Mouse (Mus musculus) left cerebral cortex, adult 18-20 months (tissue): Measurements from ENCODE around the gene Tceal9. TPM values are rescaled to one million over a fixed set of nuclear protein-coding genes. Genes with fewer than 3 reads are reported as not detected.

Source experiments
- DNase-seq, 2 experiments: peaks; one replicate each; pipeline ENCODE4 v3.0.0; 2021 to 2022; ENCODE audit warnings: low spot score in 2 of 2, mixed read lengths in 1 of 2
- total RNA-seq, 2 experiments: library from RNA; stranded (reverse); gene quantifications; 2 replicates each; pipeline ENCODE4 v1.2.3; 2021

Gene Tceal9
- total RNA-seq, 2 experiments from 2014 or later = 125 to 131 TPM

GRCm38 (mm10) chrX:136269743-136270392, 25.0 kb downstream of the Tceal9 start, which contains the start of gene Bex3:
Gene Bex3, plus strand, starts transcription at chrX:136270253.
- peak; percentile 10 to 51 for DNase-seq

- DNase-seq = peak in 1 of 2 experiments; percentile 13
These were observed 25.7 kb downstream of the Tceal9 start for GRCm38 (mm10) chrX:136270393-136271111.

- DNase-seq = no peak
These were observed 29.7 kb downstream of the Tceal9 start for GRCm38 (mm10) chrX:136274542-136274941.

GRCm38 (mm10) chrX:136275386-136275785, 30.5 kb downstream of the Tceal9 start:
- no peak for DNase-seq

- DNase-seq = no peak
These were observed 32.7 kb downstream of the Tceal9 start for GRCm38 (mm10) chrX:136277577-136277976.

GRCm38 (mm10) chrX:136278401-136278800, 33.5 kb downstream of the Tceal9 start:
- DNase-seq = no peak

GRCm38 (mm10) chrX:136279410-136279809, 34.5 kb downstream of the Tceal9 start:
- peak in 1 of 2 experiments; percentile 17 for DNase-seq

GRCm38 (mm10) chrX:136290817-136291281, 46.0 kb downstream of the Tceal9 start:
- peak; percentile 46 to 56 for DNase-seq

Other genes starting within 250 kb of the Tceal9 start
- gene Arxes1, start 211.7 kb upstream of the Tceal9 start, total RNA-seq = 10 to 100 TPM; 29.7 to 34.2 TPM
- 100 to 1,000 TPM; 353 to 359 TPM for gene Bex2, start 176.8 kb upstream of the Tceal9 start, total RNA-seq
- not detected for gene Nxf3, start 159.8 kb upstream of the Tceal9 start, total RNA-seq
- gene Bex4, start 106.1 kb upstream of the Tceal9 start, total RNA-seq = 10 to 100 TPM; 18.6 to 21.7 TPM
- gene Tceal8, start 72.7 kb upstream of the Tceal9 start, total RNA-seq = 10 to 100 TPM; 37.1 to 40.3 TPM
- 100 to 1,000 TPM in 1 of 2 experiments, 10 to 100 TPM in 1; 99.2 to 131 TPM for gene Tceal5, start 41.2 kb upstream of the Tceal9 start, total RNA-seq
- gene Tceal7, start 30.3 kb upstream of the Tceal9 start, total RNA-seq = 1 to 10 TPM; 1.8 to 3.0 TPM
- 10 to 100 TPM; 92.6 to 100.0 TPM for gene Bex1, start 29.6 kb upstream of the Tceal9 start, total RNA-seq
- 100 to 1,000 TPM; 301 to 320 TPM for gene Bex3, start 25.2 kb downstream of the Tceal9 start, total RNA-seq